Mouse (Mus musculus): ENCODE data around the gene Gtf2i.

Gtf2i gene

DNA sequence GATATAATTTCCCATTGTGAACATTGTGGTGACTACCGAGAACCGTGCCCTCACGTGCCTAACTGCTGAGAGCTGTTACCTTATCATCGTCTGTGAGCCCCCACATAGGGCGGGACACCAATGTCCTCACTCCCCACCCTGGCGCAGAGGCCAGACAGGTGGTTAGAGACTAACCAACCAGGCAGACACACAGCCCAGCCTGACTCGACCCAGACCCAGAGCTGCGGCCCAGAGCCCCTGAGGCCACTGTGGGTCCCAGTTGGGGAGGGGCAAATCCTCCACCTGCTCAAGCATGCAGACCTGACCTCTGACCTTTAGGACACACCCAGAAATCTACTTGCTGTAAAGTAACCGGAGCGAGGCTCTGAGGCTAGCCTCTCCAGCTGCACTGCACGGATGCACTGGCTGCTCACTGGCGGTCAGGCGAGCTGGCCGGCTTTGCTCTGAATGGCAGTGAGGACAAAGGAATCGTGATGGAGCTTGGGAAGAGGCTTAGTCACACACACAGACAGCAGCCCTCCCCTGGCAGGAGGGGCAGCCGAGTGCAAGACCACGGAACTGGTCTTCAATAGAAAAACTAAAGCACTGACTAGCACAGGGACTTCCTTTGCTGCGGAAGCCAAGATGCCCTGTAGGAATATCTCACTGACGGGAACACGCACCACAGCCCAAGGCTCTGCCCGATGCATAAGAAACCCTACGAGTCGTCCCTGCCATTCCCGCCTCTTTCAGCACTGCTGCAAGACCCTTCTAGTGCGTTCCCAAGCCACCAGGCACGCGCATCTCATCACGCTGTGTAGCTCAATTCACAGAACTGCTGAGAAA lies 76.4 kb downstream of the Gtf2i start:
- peak in 1 of 2 experiments; percentile 51 for DNase-seq

DNA sequence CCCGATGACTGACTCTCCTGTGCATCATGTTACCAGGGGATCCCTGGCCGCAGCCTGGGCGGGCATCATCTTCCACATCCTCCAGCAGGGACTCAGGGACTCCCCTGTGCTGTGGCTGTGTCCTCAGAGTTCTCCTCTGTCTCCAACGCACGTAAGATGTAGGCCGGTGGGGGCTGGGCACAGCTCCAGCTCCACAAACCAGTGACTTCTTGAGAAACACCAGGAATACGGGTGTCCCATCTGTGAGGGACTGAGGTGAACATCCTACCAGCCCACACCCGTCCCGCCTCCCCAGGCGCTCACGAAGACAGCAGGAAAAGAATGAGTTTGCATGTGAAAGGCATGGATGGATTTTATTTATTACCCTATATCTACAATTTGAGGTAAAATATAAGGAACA lies 77.1 kb downstream of the Gtf2i start:
- DNase-seq = no peak

DNA sequence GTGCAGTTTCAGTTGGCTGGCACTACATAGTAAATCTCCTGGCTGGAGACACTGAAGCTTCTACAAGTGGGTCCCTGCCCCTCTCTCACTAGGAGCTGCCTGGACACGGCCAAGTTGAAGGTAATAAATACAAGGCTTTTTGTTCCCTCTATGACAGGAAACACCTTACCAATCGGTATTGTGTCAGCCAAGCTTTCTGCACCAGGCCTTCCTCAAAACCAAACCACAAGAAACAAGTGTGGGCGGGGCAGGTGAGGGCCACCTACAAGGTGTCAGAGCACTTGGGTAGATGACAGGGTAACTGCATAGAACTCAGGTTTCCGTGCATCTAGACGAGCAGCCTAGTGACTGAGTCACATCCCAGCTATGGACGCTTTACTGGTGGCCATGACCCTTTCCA lies 77.8 kb downstream of the Gtf2i start:
- DNase-seq = no peak

DNA sequence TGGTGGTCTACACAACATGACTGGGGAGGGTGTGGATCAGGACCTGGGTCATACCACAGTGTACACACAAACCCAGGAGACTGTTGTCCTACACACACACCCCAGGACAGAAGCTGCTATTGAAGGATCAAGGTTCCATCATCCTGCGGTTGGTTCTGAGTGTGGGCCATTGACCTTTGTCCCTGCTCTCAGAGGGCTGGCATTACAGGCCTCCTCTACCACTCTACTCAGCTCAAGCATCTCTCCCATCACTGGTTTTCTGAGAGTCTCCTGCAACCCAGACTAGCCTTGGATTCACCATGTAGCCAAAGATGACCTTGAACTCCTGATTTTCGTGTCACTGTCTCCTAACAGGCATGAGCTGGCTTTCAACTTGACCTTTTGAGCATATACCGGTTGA lies 78.3 kb downstream of the Gtf2i start:
- DNase-seq = peak in 1 of 2 experiments; percentile 25

DNA sequence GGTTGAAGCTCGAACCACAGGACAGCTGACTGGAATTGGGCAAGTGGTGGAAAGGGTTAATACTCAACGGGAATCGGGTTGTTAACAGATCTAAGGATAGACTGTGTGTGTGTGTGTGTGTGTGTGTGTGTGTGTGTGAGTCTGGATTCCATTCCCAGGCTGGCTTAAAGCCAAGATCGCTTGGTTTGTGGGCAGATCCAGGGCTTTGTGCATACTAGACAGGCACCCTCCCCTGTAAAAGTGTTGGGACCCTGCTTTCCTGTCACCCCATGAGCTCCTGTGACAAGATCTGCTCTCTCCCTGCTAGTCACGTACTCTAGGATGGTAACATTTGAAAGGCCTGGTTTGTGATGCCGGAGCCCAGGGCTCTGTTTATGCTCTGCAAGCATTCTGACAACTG lies 79.4 kb downstream of the Gtf2i start:
- peak; percentile 73 to 75 for DNase-seq

DNA sequence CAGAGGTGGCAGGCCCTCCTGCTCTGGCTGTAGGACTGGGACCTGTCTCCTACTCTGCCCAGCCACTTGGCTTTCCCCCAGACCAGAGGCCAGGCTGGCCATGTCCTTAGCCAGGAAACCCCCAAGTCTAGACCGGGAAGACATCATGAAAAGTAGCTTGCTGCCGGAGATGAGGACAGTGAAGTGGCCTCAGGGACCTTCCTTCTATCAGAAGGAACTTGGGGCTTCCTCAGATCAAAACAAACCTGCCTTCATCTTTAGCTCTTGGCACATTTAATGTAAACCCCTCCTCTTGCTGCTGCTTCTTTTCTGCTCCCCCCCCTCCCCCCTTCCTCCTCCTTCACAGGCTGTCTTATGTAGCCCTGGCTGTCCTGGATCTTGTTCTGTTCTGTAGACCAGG lies 80.4 kb downstream of the Gtf2i start:
- DNase-seq = no peak

DNA sequence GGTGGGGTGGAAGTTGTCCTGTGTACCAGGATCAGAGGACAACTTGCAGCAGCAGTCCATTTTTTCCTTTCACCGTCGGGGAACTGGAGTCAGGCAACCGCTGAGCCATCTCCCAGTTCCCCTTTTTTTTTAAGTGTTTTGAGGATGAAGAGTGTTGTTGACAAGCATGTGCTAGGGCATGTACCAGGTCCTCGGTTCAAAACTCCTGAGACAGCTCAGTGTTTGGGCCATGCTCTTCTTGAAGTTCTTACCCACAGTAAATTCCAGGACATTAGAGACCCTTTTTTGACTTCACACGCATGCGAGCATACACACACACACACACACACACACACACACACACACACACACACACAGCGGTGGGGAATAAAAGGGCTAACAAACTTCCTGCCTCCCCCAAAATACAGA lies 81.3 kb downstream of the Gtf2i start:
- DNase-seq = no peak

DNA sequence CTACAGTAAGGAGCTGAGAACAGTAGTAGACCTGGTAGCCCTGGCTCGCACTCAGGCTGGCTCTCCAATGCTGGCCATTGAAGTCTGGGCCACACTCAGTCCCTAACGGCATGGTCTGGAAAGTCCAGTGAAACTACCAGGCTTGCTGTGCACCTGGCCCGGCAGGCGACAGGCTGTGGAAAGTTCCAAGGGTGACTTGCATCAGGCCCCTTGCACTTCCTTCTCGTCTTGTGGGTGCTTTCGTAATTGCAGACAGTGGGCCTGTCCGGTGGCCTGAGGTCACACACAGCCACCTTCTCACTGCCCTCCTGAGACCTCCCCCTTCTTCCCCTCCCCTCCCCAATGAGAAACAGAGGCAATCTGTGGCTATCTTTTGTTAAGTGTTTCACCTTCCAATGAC lies 82.0 kb downstream of the Gtf2i start:
- DNase-seq = peak; percentile 46 to 81

DNA sequence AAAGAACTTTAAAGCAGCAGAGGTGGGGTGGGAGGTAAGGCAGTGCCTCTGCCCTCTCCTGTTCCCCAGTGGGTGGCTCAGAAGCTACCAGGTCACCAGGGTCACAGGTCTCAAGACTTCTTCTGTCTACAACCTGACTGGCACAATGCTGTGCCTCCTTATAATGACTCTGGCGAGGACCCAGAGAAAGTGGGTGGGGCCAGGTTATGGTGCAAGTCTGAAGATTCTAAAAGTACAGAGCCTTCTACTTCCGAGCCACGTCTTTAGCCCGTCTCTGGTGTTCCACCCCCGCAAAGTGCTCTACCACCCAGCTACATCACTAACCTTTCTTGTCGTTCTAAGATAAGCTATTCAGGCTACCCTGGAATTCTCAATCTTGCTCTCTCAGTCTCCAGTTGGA lies 82.4 kb downstream of the Gtf2i start:
- peak in 1 of 2 experiments; percentile 41 for DNase-seq

DNA sequence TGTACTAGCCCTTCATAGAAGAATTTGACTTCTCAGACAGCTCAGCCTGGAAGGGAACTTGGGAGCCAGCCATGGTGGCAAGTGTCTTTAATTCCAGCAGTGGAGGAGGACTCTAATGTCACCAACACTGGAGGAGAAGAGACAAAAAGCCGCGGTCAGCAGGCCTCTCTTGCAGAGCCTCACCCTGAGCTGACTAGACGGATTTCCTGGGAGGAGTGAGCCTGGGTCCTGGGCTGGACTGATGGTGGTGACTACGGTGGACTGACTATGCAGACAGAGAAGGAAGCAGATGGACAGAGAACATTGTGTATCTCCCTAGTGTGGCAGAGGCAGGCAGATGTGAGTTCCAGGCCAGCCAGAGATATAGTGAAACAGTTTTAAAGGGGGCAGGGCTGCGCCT lies 83.2 kb downstream of the Gtf2i start:
- peak; percentile 30 to 74 for DNase-seq

DNA sequence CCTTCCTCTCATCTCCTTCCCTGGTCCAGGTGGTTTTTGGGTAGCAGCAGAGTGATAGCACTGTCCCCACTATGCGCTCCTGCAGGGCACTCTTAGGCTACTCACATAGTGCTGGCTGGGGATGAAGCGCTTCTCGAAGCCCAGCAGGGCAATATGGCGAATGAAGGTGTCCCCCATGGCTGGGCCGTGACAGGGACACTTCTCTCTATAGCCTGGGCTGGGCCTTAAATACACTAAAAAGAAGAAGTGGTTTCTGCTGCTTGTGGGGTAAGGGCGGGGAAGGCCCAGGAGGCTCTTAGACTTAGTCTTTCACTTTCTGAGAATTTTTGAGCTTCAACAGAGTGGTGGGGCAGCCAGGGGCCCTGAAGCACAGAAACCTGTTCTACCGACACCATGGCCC lies 85.2 kb downstream of the Gtf2i start, which contains the start of gene Ncf1:
TSS of gene Ncf1 (minus strand) at position 235 of the 400 bp plus-strand sequence.
- DNase-seq = no peak

DNA sequence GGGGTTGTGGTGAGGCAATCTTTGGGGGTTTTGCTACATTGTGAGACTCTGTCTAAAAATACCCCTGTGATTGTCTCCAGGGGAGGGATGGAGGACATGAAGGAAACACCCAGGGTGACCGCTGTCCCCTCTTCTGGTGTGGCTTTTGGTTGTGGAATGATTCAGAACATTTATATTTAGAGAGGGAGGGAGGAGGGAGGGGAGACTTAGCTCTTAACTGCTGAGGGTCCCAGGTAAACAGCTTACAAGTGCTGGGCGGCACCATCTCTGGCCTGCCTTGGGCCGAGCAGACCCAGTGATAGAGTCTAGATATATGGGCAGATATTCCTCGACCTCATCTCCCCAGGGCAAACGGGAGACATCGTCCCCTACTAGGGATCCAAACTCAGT lies 86.3 kb downstream of the Gtf2i start:
- no peak for DNase-seq

DNA sequence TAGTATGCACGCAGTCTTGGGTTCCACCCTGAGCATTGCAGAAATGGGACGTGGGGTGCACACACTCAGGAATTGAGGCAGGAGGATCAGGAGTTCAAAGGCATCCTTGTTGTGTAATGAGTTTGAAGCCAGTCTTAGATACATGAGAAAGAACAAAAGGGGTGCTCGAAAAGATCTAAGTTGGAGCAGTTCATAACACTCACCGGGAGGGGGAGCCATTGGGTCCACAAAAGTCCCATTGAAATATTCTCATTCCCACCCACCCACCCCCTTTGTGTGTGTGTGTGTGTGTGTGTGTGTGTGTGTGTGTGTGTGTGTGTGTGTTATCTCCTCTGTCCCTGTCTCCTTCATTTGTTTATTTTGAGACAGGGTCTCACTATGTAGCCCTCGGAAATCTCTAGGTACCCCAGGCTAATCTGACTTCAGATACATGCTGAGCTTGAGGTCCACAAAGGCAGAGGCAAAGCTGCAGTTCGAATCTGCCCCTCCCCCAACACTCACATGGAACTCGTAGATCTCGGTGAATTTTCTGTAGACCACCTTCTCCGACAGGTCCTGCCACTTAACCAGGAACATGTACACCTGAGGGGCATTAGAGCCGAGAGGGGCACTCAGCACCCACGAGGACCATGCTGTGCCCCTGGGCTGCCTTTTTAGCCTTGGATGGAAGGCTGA lies 86.8 kb downstream of the Gtf2i start:
- DNase-seq = no peak

DNA sequence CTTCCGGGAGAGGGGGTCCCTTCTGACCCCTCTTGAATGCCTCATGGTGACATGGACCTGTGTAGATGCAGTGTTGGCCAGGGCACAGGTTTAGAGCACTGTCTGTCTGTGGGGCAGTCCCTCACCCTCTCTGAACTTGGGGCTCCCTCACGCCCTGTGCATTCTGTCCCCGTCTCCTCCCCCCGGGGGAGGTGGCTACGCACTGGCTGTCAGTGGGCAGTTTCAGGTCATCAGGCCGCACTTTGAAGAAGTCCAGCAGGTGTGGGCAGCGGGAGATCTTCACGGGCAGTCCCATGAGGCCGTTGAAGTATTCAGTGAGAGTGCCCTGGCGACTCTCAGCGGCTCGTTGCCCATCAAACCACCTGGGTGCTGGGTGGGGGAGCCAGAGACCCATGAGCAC lies 87.6 kb downstream of the Gtf2i start:
- DNase-seq = no peak

DNA sequence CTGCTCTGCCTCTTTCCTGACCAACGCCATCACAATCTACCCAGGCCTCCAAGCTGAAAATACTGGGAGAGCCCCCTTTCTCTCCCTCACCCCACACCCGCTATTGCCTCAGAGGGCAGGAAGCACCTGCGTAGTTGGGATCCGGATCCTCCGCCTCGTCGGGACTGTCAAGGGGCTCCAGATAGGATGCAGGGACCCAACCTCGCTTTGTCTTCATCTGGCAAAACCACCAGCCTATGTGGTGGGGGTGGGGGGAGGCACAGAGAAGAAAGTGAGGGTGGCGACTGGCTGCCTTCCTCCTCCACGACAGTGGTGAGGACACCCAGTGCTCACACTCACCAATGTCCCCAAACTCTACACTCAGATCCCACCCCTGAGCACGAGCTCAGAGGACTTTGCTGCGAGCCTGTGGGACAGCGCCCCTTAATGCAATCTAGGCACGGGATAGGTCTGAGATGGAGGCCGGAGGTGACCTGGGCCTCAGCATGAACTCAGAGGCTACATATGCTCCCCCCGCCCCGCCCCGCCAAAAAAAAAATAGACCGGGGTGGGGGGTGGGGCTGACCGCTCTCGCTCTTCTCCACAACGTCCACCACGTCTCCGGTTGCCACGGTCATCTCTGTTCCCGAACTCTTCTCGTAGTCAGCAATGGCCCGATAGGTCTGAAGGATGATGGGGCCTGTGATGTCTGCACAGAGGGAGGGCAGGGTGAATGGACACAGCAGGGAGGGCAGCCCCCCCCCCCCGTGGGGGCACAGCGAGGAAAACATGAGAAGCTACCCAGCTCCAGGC lies 89.3 kb downstream of the Gtf2i start:
- peak in 1 of 2 experiments; percentile 59 for DNase-seq

DNA sequence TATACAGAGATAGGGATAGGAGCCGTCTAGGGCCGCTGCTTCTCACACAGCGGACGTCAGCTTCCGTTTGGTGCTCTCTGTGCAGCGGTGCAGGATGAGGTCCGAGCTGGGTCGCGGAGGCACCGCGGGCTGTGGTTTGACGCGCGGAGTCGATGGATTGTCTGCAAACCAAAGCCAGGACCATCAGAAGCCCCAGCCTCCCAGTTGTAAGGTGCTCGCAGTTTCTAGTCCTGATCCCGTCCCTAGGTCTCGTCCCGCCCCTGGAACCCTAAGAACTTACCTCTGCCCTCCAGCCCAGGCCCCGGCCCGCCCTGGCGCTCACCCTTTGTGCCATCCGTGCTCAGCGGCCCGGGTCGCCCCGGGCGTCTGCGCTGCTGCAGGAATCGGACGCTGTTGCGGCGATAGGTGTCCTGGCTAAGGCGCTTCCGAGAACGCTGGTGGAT lies 92.8 kb downstream of the Gtf2i start:
- no peak for DNase-seq

DNA sequence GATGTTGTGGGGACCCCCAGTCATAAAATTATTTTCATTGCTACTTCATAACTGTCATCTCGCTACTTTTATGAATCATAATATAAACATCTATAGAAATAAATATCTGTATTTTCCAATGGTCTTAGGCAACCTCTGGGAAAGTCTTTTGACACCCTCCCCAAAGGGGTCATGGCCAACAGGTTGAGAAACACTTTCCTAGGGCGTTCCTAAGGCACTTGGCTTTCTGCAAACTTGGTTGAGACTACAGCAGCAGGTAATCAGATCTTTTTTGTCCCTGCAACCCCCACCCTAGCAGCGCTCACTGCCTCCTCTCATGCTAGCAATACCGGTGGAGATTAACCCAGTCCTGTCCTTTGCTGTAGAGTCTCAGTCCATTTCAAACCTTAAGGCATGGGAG lies 93.3 kb downstream of the Gtf2i start:
- DNase-seq = no peak

DNA sequence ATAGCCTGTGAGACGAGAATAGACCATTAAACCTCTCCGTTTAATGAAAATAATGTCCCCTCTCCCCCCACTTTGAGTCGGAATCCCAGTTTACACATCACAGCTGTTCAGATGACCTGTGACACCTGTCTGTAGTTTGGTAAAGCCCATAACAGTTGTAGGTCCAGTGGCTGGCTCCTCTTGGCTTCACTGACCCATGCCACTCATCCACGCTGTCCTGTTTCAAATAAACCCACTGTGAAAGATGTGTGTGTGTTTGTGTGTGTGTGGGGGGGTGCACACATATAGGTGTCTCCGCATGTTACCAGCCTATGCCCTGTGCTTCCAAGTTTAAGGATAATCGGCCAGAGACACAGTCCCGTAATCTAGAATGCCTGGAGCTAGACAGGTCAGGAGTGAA lies 96.7 kb downstream of the Gtf2i start:
- DNase-seq = no peak

DNA sequence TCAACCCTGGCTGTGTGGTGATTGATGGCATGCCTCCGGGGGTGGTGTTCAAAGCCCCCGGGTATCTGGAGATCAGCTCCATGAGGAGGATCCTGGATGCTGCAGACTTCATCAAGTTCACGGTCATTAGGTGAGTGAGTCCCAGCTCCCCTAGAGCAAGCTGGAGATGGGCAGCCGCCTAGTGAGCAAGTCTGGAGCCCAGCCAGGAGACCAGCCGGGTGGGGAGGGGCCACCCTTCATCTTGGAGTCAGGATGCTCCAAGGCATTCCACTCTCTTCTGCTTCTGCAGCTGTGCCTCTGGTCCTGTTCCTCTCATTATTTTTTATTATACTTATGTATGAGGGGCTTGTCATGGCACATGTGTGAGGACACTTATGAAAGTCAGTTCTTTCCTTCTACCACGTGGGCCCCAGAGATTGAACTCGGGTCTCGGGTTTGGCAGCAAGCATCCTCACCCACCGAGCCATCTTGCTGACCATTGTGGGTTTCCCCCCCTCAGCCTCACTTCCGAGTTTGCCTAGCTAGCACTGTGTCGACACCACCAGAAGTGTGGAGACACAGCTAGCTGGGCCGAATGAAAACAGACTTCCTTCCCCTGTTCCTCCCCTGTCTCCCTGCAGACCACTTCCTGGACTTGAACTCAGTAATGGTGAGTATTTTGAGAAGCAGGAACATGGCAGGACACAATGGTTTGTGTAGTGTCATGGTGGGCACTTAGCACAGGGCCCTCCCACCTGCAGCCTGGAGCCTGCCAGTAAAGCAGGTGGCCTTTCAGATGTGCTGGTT lies 100.3 kb downstream of the Gtf2i start:
- peak in 1 of 2 experiments; percentile 49 for DNase-seq

DNA sequence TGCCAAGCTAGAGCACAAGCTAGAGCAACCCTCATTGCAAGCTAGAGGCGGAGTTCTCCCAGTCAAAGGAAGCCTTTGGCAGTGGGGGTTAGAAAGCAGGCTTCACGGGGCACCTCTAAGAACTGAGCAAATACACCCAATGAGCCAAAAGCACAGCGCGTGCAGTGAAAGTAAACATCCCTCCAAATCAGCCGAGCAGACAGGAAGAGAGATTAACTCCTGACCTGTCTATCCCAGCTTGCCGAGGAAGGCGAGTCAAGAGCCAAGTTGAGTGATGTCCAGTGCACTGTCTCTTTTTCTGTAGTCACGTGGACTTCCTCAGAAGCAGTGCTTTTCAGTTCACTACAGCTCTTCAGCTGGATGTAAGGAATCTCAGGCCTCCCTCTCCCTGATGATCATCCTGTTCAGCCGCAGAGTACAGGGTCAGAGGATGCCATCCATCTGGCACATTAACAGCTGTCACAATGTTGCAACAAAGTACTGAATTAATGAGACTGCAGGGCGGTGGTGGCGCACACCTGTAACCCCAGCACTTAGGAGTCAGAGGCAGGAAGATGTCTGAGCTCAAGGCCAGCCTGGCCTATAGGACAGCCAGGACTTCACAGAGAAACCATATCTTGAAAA lies 104.5 kb downstream of the Gtf2i start:
- DNase-seq = peak; percentile 62 to 84

DNA sequence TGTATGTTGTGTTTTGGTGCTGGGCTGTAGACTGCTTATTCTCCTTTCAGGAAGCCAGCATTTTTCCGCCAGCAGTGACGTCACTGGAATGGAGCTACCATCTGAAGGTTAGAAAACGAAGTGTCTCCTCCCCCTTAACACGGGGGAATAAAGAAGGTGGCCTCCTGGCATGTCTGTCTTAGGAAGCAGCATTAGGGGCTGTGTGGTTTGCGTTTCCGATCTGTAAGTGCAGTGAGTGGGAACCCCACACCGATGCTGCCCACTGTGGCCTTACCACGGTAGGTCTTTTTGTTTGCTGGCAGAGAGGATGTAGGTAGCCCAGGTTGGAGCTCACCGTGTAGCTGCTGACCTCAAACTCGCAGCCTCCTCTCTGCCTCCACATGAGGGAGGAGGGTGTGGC lies 107.8 kb downstream of the Gtf2i start:
- DNase-seq = no peak

DNA sequence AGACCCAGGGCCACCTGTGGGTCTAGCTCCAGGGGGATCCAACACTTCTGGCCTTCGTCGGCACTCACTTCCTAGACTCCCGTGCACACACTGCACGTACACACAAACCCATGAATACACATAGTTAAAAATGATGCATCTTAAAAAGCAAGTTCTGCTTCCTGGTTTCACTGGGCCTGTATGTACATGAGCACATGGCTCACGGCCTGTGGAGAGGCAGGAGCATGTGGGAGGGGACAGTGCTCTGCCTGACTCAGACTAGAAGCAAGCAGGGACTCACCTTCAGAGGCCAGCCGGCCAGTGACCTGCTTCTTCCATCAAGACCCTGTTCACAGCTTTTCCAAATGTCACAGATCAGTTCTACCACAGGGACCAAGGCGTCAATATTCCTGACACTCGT lies 120.9 kb downstream of the Gtf2i start:
- no peak for DNase-seq
